Mouse (Mus musculus): ENCODE measurements around the gene Etfdh.
"Not testable (repeated sequence)": the region's sequence is repeated elsewhere in the genome, so short reads cannot be mapped to it uniquely, and the experiment has no call there.

Etfdh gene

GRCm38 (mm10) chr3:79576865-79577264 lies 52.4 kb downstream of the Etfdh start:
- DNase-seq, result no peak

GRCm38 (mm10) chr3:79576468-79576816 lies 52.9 kb downstream of the Etfdh start:
- no peak for DNase-seq

GRCm38 (mm10) chr3:79575576-79576467 lies 53.5 kb downstream of the Etfdh start:
- no peak for DNase-seq

GRCm38 (mm10) chr3:79574336-79574735 lies 55.0 kb downstream of the Etfdh start:
- no peak for DNase-seq

- DNase-seq, result not testable (repeated sequence)
Measured at GRCm38 (mm10) chr3:79573376-79573775, 55.9 kb downstream of the Etfdh start.

GRCm38 (mm10) chr3:79572399-79572798 lies 56.9 kb downstream of the Etfdh start:
- DNase-seq, result no peak

GRCm38 (mm10) chr3:79569351-79569681 lies 60.0 kb downstream of the Etfdh start:
- DNase-seq, result no peak

- no peak for DNase-seq
Measured at GRCm38 (mm10) chr3:79568629-79569350, 60.5 kb downstream of the Etfdh start.

GRCm38 (mm10) chr3:79567703-79568362 lies 61.5 kb downstream of the Etfdh start, which contains the start of gene Fnip2:
Fnip2 (minus strand) TSS chr3:79567796.
- peak; percentile 91 to 96 for DNase-seq

- DNase-seq, result peak; percentile 67
Measured at GRCm38 (mm10) chr3:79566716-79567691, 62.3 kb downstream of the Etfdh start.

GRCm38 (mm10) chr3:79564875-79565606 lies 64.3 kb downstream of the Etfdh start:
- DNase-seq, result no peak

- no peak for DNase-seq
Measured at GRCm38 (mm10) chr3:79563511-79563910, 65.8 kb downstream of the Etfdh start.

GRCm38 (mm10) chr3:79561784-79562715 lies 67.2 kb downstream of the Etfdh start:
- no peak for DNase-seq

GRCm38 (mm10) chr3:79560555-79560954 lies 68.7 kb downstream of the Etfdh start:
- DNase-seq, result no peak

- DNase-seq, result no peak
Measured at GRCm38 (mm10) chr3:79559773-79560045, 69.6 kb downstream of the Etfdh start.

GRCm38 (mm10) chr3:79559021-79559772 lies 70.1 kb downstream of the Etfdh start:
- peak; percentile 25 to 48 for DNase-seq

GRCm38 (mm10) chr3:79555061-79555460 lies 74.2 kb downstream of the Etfdh start:
- DNase-seq, result no peak
